Comparison of ENCODE assay signal across 8 mouse cellular contexts in the genomic region with DNA sequence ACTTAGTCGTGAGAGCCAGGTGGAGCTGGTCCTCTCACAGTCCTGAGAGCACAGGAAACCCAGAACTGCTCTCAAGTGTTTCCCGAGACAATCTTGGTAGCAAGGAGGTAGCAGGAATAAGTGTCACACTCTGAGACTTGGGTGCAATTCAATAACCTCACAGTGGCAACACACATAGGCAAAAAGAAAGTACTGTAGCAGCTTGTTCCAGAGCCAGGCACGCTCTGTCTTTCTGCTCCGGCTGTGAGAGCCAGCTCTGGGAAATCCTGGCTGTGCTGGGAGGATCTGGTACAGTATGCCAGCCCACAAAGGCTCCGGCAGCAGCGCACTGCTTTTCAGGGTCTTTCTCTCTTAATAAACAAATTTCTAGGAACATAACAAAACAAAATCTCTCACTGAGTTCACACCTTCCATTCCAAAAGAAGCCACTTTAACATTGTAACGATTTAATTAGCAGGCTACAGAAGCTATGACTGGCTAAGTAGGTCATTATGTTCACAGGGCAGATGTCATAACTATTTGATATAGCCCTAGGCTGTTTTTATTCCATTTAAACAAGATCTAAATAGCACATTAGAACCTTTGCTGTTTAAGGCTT. TPM values are rescaled to one million over a fixed set of nuclear protein-coding genes. Genes with fewer than 3 reads are reported as not detected.
DNase-seq lines count a peak whose midpoint lies in the region; ATAC-seq lines count a peak whose summit lies in the region.

No protein-coding gene starts in this region.

- H3K9me3 ChIP-seq in neural tube, embryonic 11.5 days (ENCODE audit: control insufficient read depth, low read length), result no peaks in the 10 kb centered on the region
- H3K9me3 ChIP-seq in hindbrain, embryonic 15.5 days, result no peaks in the 10 kb centered on the region
- H3K9me3 ChIP-seq in liver, embryonic 13.5 days (replicated peaks), result no peaks in the 10 kb centered on the region
- no peaks in the 10 kb centered on the region for H3K9me3 ChIP-seq in stomach, embryonic 16.5 days (replicated peaks; ENCODE audit: control insufficient read depth, low read length)

- no peak overlapping the region for H3K27ac ChIP-seq in neural tube, embryonic 11.5 days (ENCODE audit: low read depth, low read length)
- peak overlapping the region; percentile 17; the same call in 1 of the 2 replicates for H3K27ac ChIP-seq in hindbrain, embryonic 15.5 days (replicated peaks)
- no peak overlapping the region for H3K27ac ChIP-seq in liver, embryonic 13.5 days
- no peak overlapping the region for H3K27ac ChIP-seq in stomach, embryonic 16.5 days (ENCODE audit: low read length)

- DNase-seq in cerebellum, adult 18-20 months, result peak; percentile 49 to 52
- DNase-seq in cerebellum, adult 11-12 months, result no peak
- DNase-seq in neural tube, embryonic 11.5 days (ENCODE audit: low spot score), result no peak
- DNase-seq in neural tube, embryonic 10.5 days (ENCODE audit: extremely low spot score, low spot score), result no peak
- no peak for DNase-seq in liver, embryonic 13.5 days

- no peaks in the 10 kb centered on the region for H3K36me3 ChIP-seq in neural tube, embryonic 11.5 days (ENCODE audit: control insufficient read depth, insufficient read depth, low read length)
- H3K36me3 ChIP-seq in hindbrain, embryonic 15.5 days, result no peaks in the 10 kb centered on the region
- peaks cover 10% of the 10 kb centered on the region for H3K36me3 ChIP-seq in liver, embryonic 13.5 days
- no peaks in the 10 kb centered on the region for H3K36me3 ChIP-seq in stomach, embryonic 16.5 days (ENCODE audit: control insufficient read depth, insufficient read depth, low read length)

- H3K4me3 ChIP-seq in neural tube, embryonic 11.5 days (ENCODE audit: low read depth, low read length), result peak overlapping the region; percentile 86
- peak overlapping the region; percentile 93 for H3K4me3 ChIP-seq in hindbrain, embryonic 15.5 days
- H3K4me3 ChIP-seq in liver, embryonic 13.5 days (replicated peaks), result peak overlapping the region; percentile 73
- H3K4me3 ChIP-seq in stomach, embryonic 16.5 days (replicated peaks; ENCODE audit: low read length), result peak overlapping the region; percentile 94

- H3K4me1 ChIP-seq in neural tube, embryonic 11.5 days (ENCODE audit: control insufficient read depth, insufficient read depth, low read length), result peaks cover 11% of the 10 kb centered on the region
- H3K4me1 ChIP-seq in hindbrain, embryonic 15.5 days (replicated peaks), result peaks cover 23% of the 10 kb centered on the region
- H3K4me1 ChIP-seq in liver, embryonic 13.5 days (replicated peaks), result peaks cover 27% of the 10 kb centered on the region
- peaks cover 10% of the 10 kb centered on the region; the same call in 1 of the 2 replicates for H3K4me1 ChIP-seq in stomach, embryonic 16.5 days (ENCODE audit: control insufficient read depth, insufficient read depth, low read length)

- no peaks in the 10 kb centered on the region for H3K27me3 ChIP-seq in neural tube, embryonic 11.5 days (ENCODE audit: control insufficient read depth, insufficient read depth, low read length)
- H3K27me3 ChIP-seq in hindbrain, embryonic 15.5 days, result no peaks in the 10 kb centered on the region
- no peaks in the 10 kb centered on the region for H3K27me3 ChIP-seq in liver, embryonic 13.5 days
- H3K27me3 ChIP-seq in stomach, embryonic 16.5 days (ENCODE audit: control insufficient read depth, insufficient read depth, low read length), result no peaks in the 10 kb centered on the region

- no peak for ATAC-seq in neural tube, embryonic 11.5 days (ENCODE audit: insufficient read depth, low FRiP score, low TSS enrichment)
- no peak for ATAC-seq in hindbrain, embryonic 15.5 days (ENCODE audit: low FRiP score, low read depth)
- ATAC-seq in liver, embryonic 13.5 days (ENCODE audit: low read depth), result no peak
- ATAC-seq in stomach, embryonic 16.5 days (ENCODE audit: insufficient read depth, low FRiP score), result no peak
- ATAC-seq in activated CD4-positive, CD25-positive, alpha-beta regulatory T cell, adult 4 months, result no peak

- H3K4me2 ChIP-seq in neural tube, embryonic 11.5 days (ENCODE audit: low read depth), result peak overlapping the region; percentile 72
- peak overlapping the region; percentile 72 for H3K4me2 ChIP-seq in hindbrain, embryonic 15.5 days
- peak overlapping the region; percentile 99 for H3K4me2 ChIP-seq in liver, embryonic 13.5 days
- peak overlapping the region; percentile 91 for H3K4me2 ChIP-seq in stomach, embryonic 16.5 days (ENCODE audit: low read depth, low read length)

- H3K9ac ChIP-seq in neural tube, embryonic 11.5 days (ENCODE audit: low read length), result no peak overlapping the region
- peak overlapping the region; percentile 87 for H3K9ac ChIP-seq in hindbrain, embryonic 15.5 days
- peak overlapping the region; percentile 87 for H3K9ac ChIP-seq in liver, embryonic 13.5 days
- peak overlapping the region; percentile 91 for H3K9ac ChIP-seq in stomach, embryonic 16.5 days (ENCODE audit: low read length)

- 77% methylated on average over 7 of the region's 7 CpGs for WGBS in neural tube, embryonic 11.5 days
- WGBS in hindbrain, embryonic 15.5 days, result 42% methylated on average over 7 of the region's 7 CpGs
- 78% methylated on average over 7 of the region's 7 CpGs for WGBS in liver, embryonic 13.5 days (ENCODE audit: insufficient replicate concordance)
- WGBS in stomach, embryonic 16.5 days, result 56% methylated on average over 7 of the region's 7 CpGs

RNA-seq across cellular contexts. Expression of gene Lsm11, which starts 1.5 kb away (rescaled TPM):
- polyA plus RNA-seq in neural tube, embryonic 11.5 days (2014; fragmentation: Nextera tagmentation; extraction: Ambion mirVana), result 11.3 and 11.5 TPM in 2 replicates
- polyA plus RNA-seq in hindbrain, embryonic 15.5 days (2015; fragmentation: Nextera tagmentation; extraction: Ambion mirVana), result 24.6 and 25.4 TPM in 2 replicates
- 3.3 and 3.6 TPM in 2 replicates for polyA plus RNA-seq in liver, embryonic 13.5 days (2015; fragmentation: Nextera tagmentation; extraction: Ambion mirVana)
- polyA plus RNA-seq in stomach, embryonic 16.5 days (2015; fragmentation: Nextera tagmentation; extraction: Ambion mirVana), result 3.7 and 4.0 TPM in 2 replicates
- polyA plus RNA-seq in activated CD4-positive, CD25-positive, alpha-beta regulatory T cell, adult 4 months (2017; shearing (Covaris generic)), result 1 to 10 TPM; 1.3 to 1.6 TPM

RNA-seq across cellular contexts. Expression of gene Thg1l, which starts 12.1 kb away (rescaled TPM):
- polyA plus RNA-seq in neural tube, embryonic 11.5 days (2014; fragmentation: Nextera tagmentation; extraction: Ambion mirVana), result 14.1 and 14.9 TPM in 2 replicates
- 9.1 and 10.0 TPM in 2 replicates for polyA plus RNA-seq in hindbrain, embryonic 15.5 days (2015; fragmentation: Nextera tagmentation; extraction: Ambion mirVana)
- polyA plus RNA-seq in liver, embryonic 13.5 days (2015; fragmentation: Nextera tagmentation; extraction: Ambion mirVana), result 10.3 and 12.0 TPM in 2 replicates
- polyA plus RNA-seq in stomach, embryonic 16.5 days (2015; fragmentation: Nextera tagmentation; extraction: Ambion mirVana), result 10.5 and 11.0 TPM in 2 replicates
- 10 to 100 TPM in 1 of 2 experiments, 1 to 10 TPM in 1; 9.0 to 15.8 TPM for polyA plus RNA-seq in activated CD4-positive, CD25-positive, alpha-beta regulatory T cell, adult 4 months (2017; shearing (Covaris generic))

RNA-seq across cellular contexts. Expression of gene Sox30, which starts 36.9 kb away (rescaled TPM):
- polyA plus RNA-seq in neural tube, embryonic 11.5 days (2014; fragmentation: Nextera tagmentation; extraction: Ambion mirVana), result 0.09 and 0.26 TPM in 2 replicates
- 0.13 and 0.16 TPM in 2 replicates for polyA plus RNA-seq in hindbrain, embryonic 15.5 days (2015; fragmentation: Nextera tagmentation; extraction: Ambion mirVana)
- polyA plus RNA-seq in liver, embryonic 13.5 days (2015; fragmentation: Nextera tagmentation; extraction: Ambion mirVana), result 0.05 TPM in 1 of 2 replicates, not detected in the other
- 0.17 TPM in 1 of 2 replicates, not detected in the other for polyA plus RNA-seq in stomach, embryonic 16.5 days (2015; fragmentation: Nextera tagmentation; extraction: Ambion mirVana)
- polyA plus RNA-seq in activated CD4-positive, CD25-positive, alpha-beta regulatory T cell, adult 4 months (2017; shearing (Covaris generic)), result not detected

Comparison
In these comparisons a context has a peak if more than half of its experiments do, and no peak if none do; other contexts are left out.
1. DNase-seq: peak in cerebellum, adult 18-20 months (2 of 2); none in cerebellum, adult 11-12 months (single experiment), neural tube, embryonic 11.5 days (single experiment), neural tube, embryonic 10.5 days (single experiment) and liver, embryonic 13.5 days (single experiment).
2. Peak in every context shown above with its lines, with median percentiles within 50 percentile points of each other: H3K4me2 ChIP-seq and H3K4me3 ChIP-seq.